Mouse (Mus musculus) midbrain, embryonic 10.5 days (tissue): ENCODE measurements around the gene Gnai2. TPM values are rescaled to one million over a fixed set of nuclear protein-coding genes. Genes with fewer than 3 reads are reported as not detected.

Experiments used
- DNase-seq: peaks from one replicate; pipeline ENCODE4 v3.0.0-alpha.2; 2017; ENCODE audit warnings: low spot score
- H3K27ac ChIP-seq: fragments of 300-500 bp; sonication (generic); replicated peaks from 2 replicates; pipeline ENCODE4 v1.5.1; 2016; ENCODE audit warnings: mild to moderate bottlenecking
- H3K27me3 ChIP-seq: fragments of 300-500 bp; sonication (generic); 2 replicates; pipeline ENCODE4 v1.6.1; 2016; ENCODE audit warnings: low read depth, mild to moderate bottlenecking; ENCODE audit not compliant: poor library complexity, severe bottlenecking
- H3K36me3 ChIP-seq: fragments of 300-500 bp; sonication (generic); 2 replicates; pipeline ENCODE4 v1.6.1; 2016; ENCODE audit warnings: mild to moderate bottlenecking, moderate library complexity
- H3K4me1 ChIP-seq: fragments of 300-500 bp; sonication (generic); 2 replicates; pipeline ENCODE4 v1.6.1; 2016
- H3K4me3 ChIP-seq: fragments of 300-500 bp; sonication (generic); 2 replicates; pipeline ENCODE4 v1.5.1; 2016; ENCODE audit warnings: mild to moderate bottlenecking, moderate library complexity
- H3K9me3 ChIP-seq: fragments of 300-500 bp; sonication (generic); replicated peaks from 2 replicates; pipeline ENCODE4 v1.6.1; 2016; ENCODE audit warnings: mild to moderate bottlenecking
- WGBS: fragments of 180-500 bp; shearing (Covaris S2); methylation state at CpG from one replicate; pipeline ENCODE4 v1.1.7; 2016; 5-methylcytosine and 5-hydroxymethylcytosine counted together
- polyA plus RNA-seq: library from polyadenylated mRNA; unstranded; fragments of >200 nt; fragmentation: Nextera tagmentation; extraction: Ambion mirVana; gene quantifications from 2 replicates; pipeline ENCODE4 v1.2.1, GENCODE M21; 2016

The Gnai2 gene
- polyA plus RNA-seq, 1 experiment from 2014 or later: 629 TPM

DNA sequence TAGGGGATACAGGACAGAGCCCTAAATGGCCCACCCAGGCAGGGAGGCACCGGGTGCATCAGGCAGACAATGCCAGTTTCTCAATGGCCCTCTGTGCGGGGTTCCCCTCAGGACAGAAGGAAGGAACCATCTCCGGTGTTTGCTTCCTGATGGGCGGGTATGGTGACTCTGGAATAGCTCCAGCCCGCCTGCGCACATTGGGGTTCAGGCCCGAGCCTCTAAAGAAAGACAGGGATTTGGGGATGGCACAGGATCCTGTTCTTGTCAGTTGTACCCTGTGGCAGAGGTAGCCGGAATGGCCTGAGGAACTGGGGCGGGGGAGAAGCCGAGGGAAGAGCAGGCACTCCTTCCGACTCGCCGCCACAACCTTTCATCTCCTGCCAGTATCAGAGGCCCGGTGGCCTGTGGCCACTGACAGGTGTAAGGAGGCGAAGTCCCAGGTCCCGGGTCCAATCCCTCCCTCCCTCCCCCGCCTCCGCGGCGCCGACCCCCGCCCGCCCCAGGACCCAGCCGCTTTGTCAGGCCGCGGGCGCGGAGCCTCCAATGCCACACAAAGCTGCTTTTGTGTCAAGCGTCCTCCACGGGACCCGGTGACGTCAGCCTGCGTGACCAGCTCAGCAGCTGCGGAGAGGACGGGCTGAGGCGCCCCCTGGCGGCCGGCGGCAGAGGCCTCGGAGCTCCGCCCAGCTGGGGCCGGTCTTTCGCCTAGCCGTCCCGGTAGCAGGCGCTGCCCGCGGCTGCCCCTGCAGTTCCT lies 22.8 kb downstream of the Gnai2 start:
- Histone ChIP-seq H3K9me3 (no peaks in the 10 kb centered on the region), H3K4me1 (peaks cover 88% of the 10 kb centered on the region), H3K27ac (peak overlapping the region; percentile 95), H3K27me3 (no peaks in the 10 kb centered on the region), H3K36me3 (peaks cover 39% of the 10 kb centered on the region), H3K4me3 (peak overlapping the region; percentile 50)
- 4% methylated on average over 48 of the region's 48 CpGs for WGBS
- peak; percentile 99 for DNase-seq

DNA sequence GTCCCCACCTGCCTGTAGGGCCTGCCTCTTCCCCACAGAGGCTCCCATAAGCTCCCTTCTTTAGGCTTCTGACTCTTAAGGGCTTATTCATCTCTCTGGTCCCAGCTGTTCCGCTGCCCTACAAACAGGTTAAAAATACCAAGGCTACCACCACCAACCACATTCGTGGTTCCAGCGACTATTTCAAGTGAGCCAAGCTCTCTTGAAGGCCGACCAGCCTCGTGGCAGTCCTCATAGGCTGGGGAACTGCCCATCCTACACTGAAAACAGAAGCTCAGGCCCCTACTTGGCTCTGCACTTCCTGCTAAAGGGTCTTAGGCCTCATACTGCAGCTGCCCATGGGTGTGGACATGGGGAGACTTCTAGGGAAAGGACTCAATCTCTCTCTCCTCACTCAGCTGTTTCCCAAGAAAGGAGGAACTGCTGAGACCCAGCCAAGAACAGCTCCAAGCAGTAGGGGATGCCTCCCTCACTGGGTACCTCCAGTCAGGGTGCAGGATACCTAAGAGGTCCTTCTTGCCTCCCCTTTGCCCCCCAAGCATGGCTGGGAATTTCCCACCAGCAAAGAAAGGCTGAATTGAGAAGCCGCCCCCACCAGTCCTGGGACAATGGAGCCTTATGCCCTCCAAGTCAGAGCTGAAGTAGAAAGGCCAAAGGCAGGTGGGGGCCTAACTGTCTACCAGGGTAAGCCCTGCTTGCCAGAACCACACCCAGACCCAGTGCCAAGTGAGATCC lies 23.5 kb downstream of the Gnai2 start:
- no peak for DNase-seq
- Histone ChIP-seq H3K4me3 (peak overlapping the region; percentile 50), H3K27ac (peak overlapping the region; percentile 95), H3K27me3 (peaks cover 6% of the 10 kb centered on the region), H3K4me1 (peaks cover 95% of the 10 kb centered on the region), H3K36me3 (peaks cover 32% of the 10 kb centered on the region), H3K9me3 (no peaks in the 10 kb centered on the region)
- WGBS: 82% methylated on average over 6 of the region's 6 CpGs

DNA sequence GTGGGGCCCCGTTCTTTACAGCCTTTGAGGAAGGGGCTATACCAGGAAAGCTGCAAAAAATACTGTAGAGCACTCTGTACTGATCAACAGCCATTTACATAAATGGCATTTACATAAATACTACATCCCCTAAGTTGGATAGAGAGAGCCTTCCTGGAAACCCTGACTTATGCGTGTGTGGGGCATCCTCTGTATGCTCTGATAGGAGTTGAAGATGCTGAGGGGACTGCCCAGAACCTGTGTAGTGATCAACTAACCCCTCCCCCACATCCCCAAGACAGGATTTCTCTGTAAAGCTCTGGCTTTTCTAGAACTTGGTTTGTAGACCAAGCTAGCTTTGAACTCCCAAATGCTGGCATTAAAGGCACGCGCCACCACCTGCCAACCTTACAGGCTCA lies 25.7 kb downstream of the Gnai2 start:
- Histone ChIP-seq H3K4me1 (peaks cover 96% of the 10 kb centered on the region), H3K27ac (peak overlapping the region; percentile 83), H3K4me3 (peak overlapping the region; percentile 20; the same call in 1 of the 2 replicates), H3K27me3 (peaks cover 16% of the 10 kb centered on the region), H3K36me3 (peaks cover 10% of the 10 kb centered on the region), H3K9me3 (no peaks in the 10 kb centered on the region)
- WGBS: 68% methylated on average over 4 of the region's 4 CpGs
- no peak for DNase-seq

DNA sequence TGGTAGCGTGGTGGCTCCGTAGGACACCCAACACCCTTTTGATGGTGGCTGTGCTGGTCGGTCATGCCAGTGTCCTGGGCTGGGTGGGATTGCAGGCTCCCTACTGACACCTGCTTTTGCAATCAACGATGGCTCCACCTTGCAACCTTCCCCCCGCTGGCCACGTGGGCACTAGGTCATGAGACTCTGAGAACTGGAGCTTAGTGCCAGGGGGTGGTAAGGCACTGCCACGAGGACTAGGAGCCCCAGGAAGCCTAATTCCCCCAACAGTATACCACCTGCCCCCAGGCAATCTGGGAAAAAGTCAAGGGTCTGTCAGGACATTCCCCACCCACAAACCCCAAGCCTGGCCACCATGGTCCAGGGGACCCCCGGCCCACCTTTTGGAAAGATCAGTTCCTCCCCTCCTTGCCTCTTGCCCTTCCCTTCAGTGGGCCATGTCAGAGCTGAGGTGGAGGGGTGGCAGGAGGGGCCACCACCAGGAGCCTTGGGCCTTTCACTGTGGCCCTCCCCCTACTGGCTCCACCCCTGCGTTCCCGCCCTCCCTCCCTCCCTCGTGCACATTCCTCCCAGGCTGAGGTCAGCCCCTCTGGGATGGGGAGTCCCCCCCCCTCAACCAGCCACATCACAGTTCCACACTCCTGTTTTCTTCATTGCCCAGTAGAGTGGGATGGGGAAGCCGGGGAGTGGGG lies 26.3 kb downstream of the Gnai2 start, which contains the start of gene Sema3b:
TSS of gene Sema3b (minus strand) at position 489 of the 692 bp plus-strand sequence.
- peaks cover 96% of the 10 kb centered on the region for H3K4me1 ChIP-seq
- no peaks in the 10 kb centered on the region for H3K9me3 ChIP-seq
- H3K36me3 ChIP-seq: peaks cover 4% of the 10 kb centered on the region
- DNase-seq: no peak
- peak within 1 kb of the TSS; percentile 20; the same call in 1 of the 2 replicates for H3K4me3 ChIP-seq
- peaks cover 19% of the 10 kb centered on the region for H3K27me3 ChIP-seq
- 41% methylated on average over 12 of the region's 12 CpGs for WGBS
- peak within 1 kb of the TSS; percentile 83 for H3K27ac ChIP-seq

DNA sequence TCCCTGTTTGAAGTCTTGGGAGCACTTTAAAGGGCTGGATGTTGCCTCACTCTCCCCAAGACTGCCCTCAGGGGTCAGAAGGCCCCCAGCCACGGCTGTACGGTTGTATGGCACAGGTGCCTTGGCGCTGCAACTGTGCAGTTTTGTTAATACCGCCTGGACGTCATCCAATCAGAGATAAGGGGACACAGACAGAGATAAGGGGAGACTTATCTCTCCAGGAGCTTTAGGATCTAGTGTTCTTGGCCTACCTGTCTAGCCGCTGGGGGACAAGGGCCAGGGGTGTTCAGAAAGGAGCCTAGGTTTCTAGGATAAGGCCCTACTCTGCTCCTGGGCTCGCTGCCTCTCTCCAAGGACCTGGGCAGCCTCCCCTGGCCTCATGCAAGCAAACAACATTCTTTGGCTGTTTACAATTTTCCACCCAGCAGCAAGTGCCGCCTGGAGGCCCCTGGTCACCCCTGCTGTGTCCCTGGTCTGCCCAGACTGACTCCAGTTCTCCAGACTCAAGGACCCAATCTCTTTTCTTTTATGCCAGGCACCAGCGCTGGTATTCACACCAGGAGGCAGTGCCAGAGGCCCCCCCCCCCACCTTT lies 27.4 kb downstream of the Gnai2 start:
- H3K36me3 ChIP-seq: no peaks in the 10 kb centered on the region
- H3K27ac ChIP-seq: peak overlapping the region; percentile 83
- 64% methylated on average over 9 of the region's 9 CpGs for WGBS
- peaks cover 31% of the 10 kb centered on the region for H3K27me3 ChIP-seq
- DNase-seq: no peak
- H3K4me3 ChIP-seq: no peak overlapping the region
- peaks cover 95% of the 10 kb centered on the region for H3K4me1 ChIP-seq
- no peaks in the 10 kb centered on the region for H3K9me3 ChIP-seq

DNA sequence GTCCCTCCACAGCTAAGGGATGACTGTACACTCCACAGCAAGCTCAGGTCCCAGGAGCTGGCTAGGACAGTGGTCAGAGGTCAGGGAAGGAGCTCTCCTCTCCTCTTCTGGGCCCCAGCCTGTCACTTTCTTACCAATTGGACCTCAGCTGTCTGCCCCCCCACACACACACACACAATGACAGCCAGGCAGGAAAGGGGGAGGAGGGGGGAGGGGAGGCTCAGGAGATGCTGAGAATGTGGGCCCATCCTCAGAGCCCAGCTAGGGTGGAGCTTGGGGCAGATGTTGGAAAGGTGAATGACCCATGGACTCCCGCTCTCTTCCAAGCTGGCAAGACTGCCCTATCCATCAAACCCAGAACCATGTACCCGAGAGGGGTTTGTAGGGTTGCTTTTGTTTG lies 28.1 kb downstream of the Gnai2 start:
- peaks cover 95% of the 10 kb centered on the region for H3K4me1 ChIP-seq
- peak overlapping the region; percentile 83 for H3K27ac ChIP-seq
- H3K27me3 ChIP-seq: peaks cover 31% of the 10 kb centered on the region
- WGBS: 77% methylated on average over 2 of the region's 2 CpGs
- H3K36me3 ChIP-seq: no peaks in the 10 kb centered on the region
- H3K4me3 ChIP-seq: 0 out of 2 replicates have a peak overlapping the region, but pooled peaks have one; percentile 19
- H3K9me3 ChIP-seq: no peaks in the 10 kb centered on the region
- no peak for DNase-seq

DNA sequence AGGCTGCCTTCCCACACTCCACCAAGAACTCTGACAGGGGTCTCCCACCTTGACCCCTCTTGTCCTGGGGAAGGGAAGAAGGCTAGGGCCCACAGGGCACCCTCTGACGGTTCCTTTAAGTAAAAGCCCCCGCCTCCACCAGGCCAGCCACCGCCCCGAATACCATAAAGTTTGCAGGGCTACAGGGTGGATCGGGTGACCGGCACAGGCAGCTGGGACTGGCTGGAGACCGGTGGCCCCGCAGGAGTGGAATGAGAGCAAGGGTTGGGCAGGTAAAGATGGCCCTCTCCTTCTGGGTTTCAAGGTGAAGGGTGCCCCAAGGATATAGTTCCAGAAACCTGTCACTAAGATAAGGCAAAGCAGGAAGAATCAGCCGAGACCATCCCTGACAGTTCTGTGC lies 28.6 kb downstream of the Gnai2 start:
- Histone ChIP-seq H3K4me1 (peaks cover 92% of the 10 kb centered on the region), H3K9me3 (no peaks in the 10 kb centered on the region), H3K27me3 (peaks cover 32% of the 10 kb centered on the region), H3K27ac (peak overlapping the region; percentile 83), H3K36me3 (no peaks in the 10 kb centered on the region), H3K4me3 (0 out of 2 replicates have a peak overlapping the region, but pooled peaks have one; percentile 19)
- DNase-seq: no peak
- WGBS: 16% methylated on average over 9 of the region's 9 CpGs

DNA sequence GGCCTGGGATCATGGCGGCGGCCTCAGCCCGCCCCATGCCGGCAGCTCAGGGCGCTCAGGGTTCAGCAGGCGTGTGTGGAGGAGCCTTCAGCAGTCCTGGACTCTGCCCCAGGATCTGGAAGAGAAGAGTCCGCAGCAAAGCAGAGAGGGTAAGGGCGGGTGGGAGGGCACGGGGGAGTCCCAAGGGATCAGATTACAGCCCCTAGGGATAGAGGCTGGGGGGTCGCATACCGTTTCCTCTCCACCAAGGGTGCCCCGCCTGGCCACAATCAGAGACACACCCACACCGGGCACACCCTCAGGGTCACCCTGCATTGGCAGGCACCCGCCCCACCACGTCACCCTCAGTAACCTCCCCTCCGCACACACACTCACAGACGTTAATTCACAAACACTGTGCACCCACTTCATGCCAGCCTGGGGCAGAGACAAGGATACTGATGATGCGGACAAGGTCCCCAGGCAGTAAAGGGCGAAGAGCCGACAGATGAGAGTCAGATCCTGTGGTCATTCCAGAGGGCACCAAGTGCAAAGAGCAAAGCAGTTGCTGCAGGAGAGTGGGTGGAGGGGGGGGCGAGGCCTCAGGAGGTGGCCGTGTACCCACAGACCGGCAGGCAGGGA lies 30.0 kb downstream of the Gnai2 start:
- Histone ChIP-seq H3K36me3 (no peaks in the 10 kb centered on the region), H3K27ac (peak overlapping the region; percentile 83), H3K9me3 (no peaks in the 10 kb centered on the region), H3K4me1 (peaks cover 85% of the 10 kb centered on the region), H3K27me3 (peaks cover 46% of the 10 kb centered on the region), H3K4me3 (peak overlapping the region; percentile 41)
- 36% methylated on average over 23 of the region's 23 CpGs for WGBS
- no peak for DNase-seq

DNA sequence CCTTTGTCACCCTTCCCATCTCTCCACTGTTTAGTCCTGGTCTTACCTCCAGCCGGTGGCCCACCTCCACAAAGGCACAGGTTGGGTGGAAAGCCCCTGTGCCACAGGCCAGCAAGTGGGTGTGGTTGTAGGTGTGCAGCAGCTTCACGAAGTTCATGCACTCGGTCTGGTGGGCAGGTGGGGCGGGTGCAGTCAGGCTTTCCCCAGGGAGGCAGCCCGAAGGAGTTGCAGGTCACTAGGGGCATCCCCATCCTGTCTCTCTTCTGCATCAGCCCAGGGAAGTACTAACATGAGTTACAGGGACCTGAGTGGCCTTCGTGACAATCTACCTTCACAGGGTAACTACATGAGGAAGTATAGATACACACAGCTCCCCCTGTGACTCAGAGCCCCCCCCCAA lies 31.9 kb downstream of the Gnai2 start:
- no peaks in the 10 kb centered on the region for H3K36me3 ChIP-seq
- peak overlapping the region; percentile 83 for H3K27ac ChIP-seq
- peaks cover 72% of the 10 kb centered on the region for H3K4me1 ChIP-seq
- 84% methylated on average over 6 of the region's 6 CpGs for WGBS
- peaks cover 60% of the 10 kb centered on the region for H3K27me3 ChIP-seq
- no peaks in the 10 kb centered on the region for H3K9me3 ChIP-seq
- H3K4me3 ChIP-seq: no peak overlapping the region
- DNase-seq: no peak

DNA sequence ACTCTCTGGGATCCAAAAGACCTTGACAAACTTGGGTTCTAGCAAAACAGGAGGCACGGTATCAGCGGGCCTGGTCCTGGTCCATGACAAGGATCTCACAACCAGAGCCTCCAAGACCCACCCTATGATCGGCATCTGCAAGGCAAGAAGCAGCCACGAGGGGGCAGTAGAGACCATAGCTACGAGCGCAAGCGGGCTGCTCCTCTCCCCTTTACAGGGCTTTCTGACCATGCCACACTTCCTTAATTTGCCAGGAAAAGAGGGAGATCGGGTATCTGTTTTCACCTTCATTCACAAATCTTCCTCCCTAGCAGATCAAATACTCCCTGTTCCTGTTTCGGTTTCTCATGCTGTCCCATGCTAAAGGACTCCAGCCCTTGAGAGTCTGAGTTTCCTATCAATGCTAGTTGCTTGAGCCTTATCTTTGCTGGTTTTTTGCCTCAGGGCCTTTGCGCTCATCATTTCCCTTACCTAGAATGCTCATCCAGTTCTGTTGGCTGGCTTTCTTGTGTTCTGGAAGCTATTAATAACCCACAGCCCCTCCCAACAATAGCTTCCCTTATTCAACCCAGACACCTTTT lies 33.0 kb downstream of the Gnai2 start:
- H3K4me3 ChIP-seq: no peak overlapping the region
- peak; percentile 93 for DNase-seq
- peaks cover 59% of the 10 kb centered on the region for H3K27me3 ChIP-seq
- H3K27ac ChIP-seq: peak overlapping the region; percentile 83
- peaks cover 61% of the 10 kb centered on the region for H3K4me1 ChIP-seq
- no peaks in the 10 kb centered on the region for H3K9me3 ChIP-seq
- WGBS: 17% methylated on average over 10 of the region's 10 CpGs
- H3K36me3 ChIP-seq: no peaks in the 10 kb centered on the region

DNA sequence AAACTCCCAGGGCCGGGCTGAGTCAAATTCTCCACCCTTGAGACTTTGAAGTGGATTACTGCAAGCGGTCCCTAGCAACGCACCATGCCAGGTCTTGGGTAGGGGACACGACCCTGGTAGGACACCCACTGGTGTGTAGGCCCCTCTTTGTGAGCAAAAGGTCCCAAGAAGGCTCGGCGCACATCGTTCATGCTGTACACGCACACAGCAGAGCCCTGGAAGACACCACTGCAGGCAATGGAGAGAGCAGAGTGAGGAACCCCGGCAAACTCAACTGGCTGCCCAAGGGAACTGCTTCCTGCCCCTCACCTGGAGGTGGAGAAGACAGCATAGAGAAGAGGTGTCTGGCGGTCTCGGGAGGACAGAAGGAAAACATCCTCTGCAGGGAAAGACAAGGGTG lies 33.9 kb downstream of the Gnai2 start:
- no peaks in the 10 kb centered on the region for H3K9me3 ChIP-seq
- peaks cover 52% of the 10 kb centered on the region for H3K4me1 ChIP-seq
- WGBS: 90% methylated on average over 11 of the region's 11 CpGs
- peaks cover 50% of the 10 kb centered on the region for H3K27me3 ChIP-seq
- H3K27ac ChIP-seq: 0 out of 2 replicates have a peak overlapping the region, but pooled peaks have one; percentile 2
- H3K4me3 ChIP-seq: no peak overlapping the region
- no peak for DNase-seq
- no peaks in the 10 kb centered on the region for H3K36me3 ChIP-seq
